Mouse (Mus musculus) limb, embryonic 15.5 days (tissue): ENCODE data around the gene Acer1. TPM values are rescaled to one million over a fixed set of nuclear protein-coding genes. Genes with fewer than 3 reads are reported as not detected.

Source experiments
- ATAC-seq: fragments of 200-750 bp; cut with Nextera tagmentation; 2 replicates; pipeline ENCODE4 v1.8.0; 2017; ENCODE audit warnings: low read depth, moderate TSS enrichment; ENCODE audit not compliant: insufficient number of reproducible peaks, low FRiP score, low TSS enrichment
- H3K27ac ChIP-seq: fragments of 300-500 bp; sonication (generic); 2 replicates; pipeline ENCODE4 v1.5.1; 2015; ENCODE audit warnings: moderate library complexity, mild to moderate bottlenecking, inconsistent platforms
- H3K27me3 ChIP-seq: fragments of 300-500 bp; sonication (generic); 2 replicates; pipeline ENCODE4 v1.6.1; 2015; ENCODE audit warnings: inconsistent platforms
- H3K36me3 ChIP-seq: fragments of 300-500 bp; sonication (generic); 2 replicates; pipeline ENCODE4 v1.6.1; 2015; ENCODE audit warnings: inconsistent platforms
- H3K4me1 ChIP-seq: fragments of 300-500 bp; sonication (generic); 2 replicates; pipeline ENCODE4 v1.6.1; 2015; ENCODE audit warnings: inconsistent platforms
- H3K4me2 ChIP-seq: fragments of 300-500 bp; sonication (generic); 2 replicates; pipeline ENCODE4 v1.6.1; 2015; ENCODE audit warnings: mild to moderate bottlenecking, inconsistent platforms
- H3K4me3 ChIP-seq: fragments of 300-500 bp; sonication (generic); 2 replicates; pipeline ENCODE4 v1.5.1; 2015; ENCODE audit warnings: mild to moderate bottlenecking, inconsistent platforms
- H3K9ac ChIP-seq: fragments of 300-500 bp; sonication (generic); 2 replicates; pipeline ENCODE4 v1.6.1; 2015; ENCODE audit warnings: inconsistent platforms
- H3K9me3 ChIP-seq: fragments of 300-500 bp; sonication (generic); 2 replicates; pipeline ENCODE4 v1.6.1; 2016; ENCODE audit warnings: inconsistent platforms
- WGBS: fragments of 180-500 bp; shearing (Covaris S2); methylation state at CpG from one replicate; pipeline ENCODE4 v1.1.7; 2015; 5-methylcytosine and 5-hydroxymethylcytosine counted together
- polyA plus RNA-seq: library from polyadenylated mRNA; unstranded; fragments of >200 nt; fragmentation: Nextera tagmentation; extraction: Ambion mirVana; gene quantifications from 2 replicates; pipeline ENCODE4 v1.2.1, GENCODE M21; 2015

Gene Acer1
- polyA plus RNA-seq, 1 experiment from 2014 or later: 20.5 TPM

- no peak overlapping the region for H3K27ac ChIP-seq
- WGBS: 86% methylated on average over 3 of the region's 3 CpGs
- no peak overlapping the region for H3K4me2 ChIP-seq
- H3K4me3 ChIP-seq: no peak overlapping the region
- no peaks in the 10 kb centered on the region for H3K27me3 ChIP-seq
- H3K9ac ChIP-seq: no peak overlapping the region
- H3K9me3 ChIP-seq: no peaks in the 10 kb centered on the region
- no peak for ATAC-seq
- no peaks in the 10 kb centered on the region for H3K36me3 ChIP-seq
- peaks cover 8% of the 10 kb centered on the region for H3K4me1 ChIP-seq
Measured at GRCm38 (mm10) chr17:56986105-56986805, 4.3 kb upstream of the Acer1 start.

DNA sequence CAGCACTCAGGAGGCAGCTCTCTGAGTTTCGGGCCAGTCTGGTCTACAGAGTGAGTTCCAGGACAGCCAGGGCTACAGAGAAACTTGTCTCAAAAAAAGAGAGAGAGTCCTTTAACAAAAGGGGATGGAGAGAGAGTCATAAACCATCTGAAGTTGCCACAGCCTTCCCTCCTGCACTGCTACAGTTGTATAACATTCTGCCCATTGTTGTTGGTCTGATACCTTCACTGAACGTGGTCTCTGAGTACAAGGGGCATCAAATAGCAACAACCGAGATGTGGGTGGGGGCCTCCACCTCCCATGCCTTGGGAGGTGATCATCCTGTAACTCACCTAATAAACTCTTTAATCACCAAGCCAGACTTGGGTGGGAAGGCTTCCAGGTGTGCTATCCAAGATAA lies 3.7 kb upstream of the Acer1 start:
- Histone ChIP-seq H3K9me3 (no peaks in the 10 kb centered on the region), H3K4me1 (peaks cover 2% of the 10 kb centered on the region), H3K27ac (no peak overlapping the region), H3K9ac (no peak overlapping the region), H3K4me2 (no peak overlapping the region), H3K36me3 (no peaks in the 10 kb centered on the region), H3K27me3 (no peaks in the 10 kb centered on the region), H3K4me3 (no peak overlapping the region)
- WGBS: 64% methylated on average over 3 of the region's 3 CpGs
- no peak for ATAC-seq

- no peak overlapping the region for H3K4me2 ChIP-seq
- H3K4me1 ChIP-seq: peaks cover 2% of the 10 kb centered on the region; the same call in 1 of the 2 replicates
- WGBS: 75% methylated on average over 9 of the region's 9 CpGs
- H3K27ac ChIP-seq: no peak overlapping the region
- no peaks in the 10 kb centered on the region for H3K27me3 ChIP-seq
- H3K9me3 ChIP-seq: no peaks in the 10 kb centered on the region
- ATAC-seq: no peak
- no peak overlapping the region for H3K4me3 ChIP-seq
- H3K9ac ChIP-seq: no peak overlapping the region
- H3K36me3 ChIP-seq: no peaks in the 10 kb centered on the region
Measured at GRCm38 (mm10) chr17:56984886-56985285, 3.0 kb upstream of the Acer1 start.

DNA sequence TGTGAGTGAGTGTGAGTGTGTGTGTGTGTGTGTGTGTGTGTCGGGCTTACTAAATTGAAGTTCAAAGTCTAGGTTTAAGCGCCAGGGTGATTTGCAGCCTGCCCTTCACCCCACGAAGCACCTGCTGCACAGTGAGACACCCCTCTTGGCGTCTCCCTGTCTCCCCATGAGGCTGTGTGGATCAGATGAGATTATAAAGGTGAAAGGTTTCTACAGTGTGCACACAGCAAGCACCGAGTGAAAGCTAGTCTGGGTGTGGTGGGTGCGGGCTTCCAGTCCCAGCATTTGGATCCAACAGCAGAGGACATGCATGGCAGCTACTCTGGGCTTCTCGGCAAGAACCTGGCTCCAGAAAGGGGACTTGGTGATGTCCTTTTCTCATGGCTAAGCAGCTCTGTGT lies 877 bp downstream of the Acer1 start:
- Histone ChIP-seq H3K4me1 (no peaks in the 10 kb centered on the region), H3K27ac (no peak overlapping the region), H3K4me3 (no peak overlapping the region), H3K36me3 (no peaks in the 10 kb centered on the region), H3K9ac (no peak overlapping the region), H3K4me2 (no peak overlapping the region), H3K9me3 (no peaks in the 10 kb centered on the region), H3K27me3 (no peaks in the 10 kb centered on the region)
- 55% methylated on average over 7 of the region's 7 CpGs for WGBS
- ATAC-seq: no peak

DNA sequence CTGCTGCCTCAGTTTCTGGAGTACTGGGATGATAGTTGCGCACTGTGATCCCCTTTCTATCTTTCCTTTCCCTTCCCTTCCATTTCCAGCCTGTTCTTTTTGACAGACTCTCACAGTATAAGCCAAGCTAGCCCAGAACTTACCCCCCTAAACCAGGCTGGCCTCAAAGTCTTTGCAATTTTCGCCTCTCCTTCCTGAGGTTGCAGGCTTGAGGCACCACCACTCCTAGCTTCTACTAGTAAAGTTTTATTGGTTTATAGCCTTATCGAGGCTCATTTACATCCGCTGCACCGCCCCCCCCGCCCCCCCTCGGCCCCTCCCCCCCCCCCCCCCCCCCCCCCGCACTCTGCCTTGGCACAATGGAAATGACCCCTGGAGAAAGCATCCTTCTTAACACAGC lies 2.4 kb downstream of the Acer1 start:
- 19% methylated on average over 5 of the region's 8 CpGs for whole genome bisulfite sequencing
- Histone ChIP-seq H3K9me3 (no peaks in the 10 kb centered on the region), H3K9ac (no peak overlapping the region), H3K36me3 (no peaks in the 10 kb centered on the region), H3K4me2 (no peak overlapping the region), H3K4me1 (no peaks in the 10 kb centered on the region; the same call in 1 of the 2 replicates), H3K27me3 (no peaks in the 10 kb centered on the region), H3K27ac (no peak overlapping the region), H3K4me3 (no peak overlapping the region)
- ATAC-seq: no peak

- H3K36me3 ChIP-seq: no peaks in the 10 kb centered on the region
- H3K4me2 ChIP-seq: no peak overlapping the region
- no peaks in the 10 kb centered on the region for H3K27me3 ChIP-seq
- no peaks in the 10 kb centered on the region; the same call in 1 of the 2 replicates for H3K4me1 ChIP-seq
- no peaks in the 10 kb centered on the region for H3K9me3 ChIP-seq
- no peak overlapping the region for H3K4me3 ChIP-seq
- no peak overlapping the region for H3K27ac ChIP-seq
- no peak overlapping the region for H3K9ac ChIP-seq
- no peak for ATAC-seq
- 66% methylated on average over 8 of the region's 8 CpGs for WGBS
Measured at GRCm38 (mm10) chr17:56976531-56977390, 5.2 kb downstream of the Acer1 start.

- no peaks in the 10 kb centered on the region; the same call in 1 of the 2 replicates for H3K4me1 ChIP-seq
- ATAC-seq: no peak
- H3K27me3 ChIP-seq: 0 out of 2 replicates have a peak, but pooled peaks cover 4% of the 10 kb centered on the region
- H3K27ac ChIP-seq: no peak overlapping the region
- 67% methylated on average over 3 of the region's 3 CpGs for WGBS
- no peak overlapping the region for H3K4me2 ChIP-seq
- H3K36me3 ChIP-seq: no peaks in the 10 kb centered on the region
- H3K9ac ChIP-seq: no peak overlapping the region
- no peaks in the 10 kb centered on the region for H3K9me3 ChIP-seq
- H3K4me3 ChIP-seq: no peak overlapping the region
Measured at GRCm38 (mm10) chr17:56975391-56975790, 6.5 kb downstream of the Acer1 start.

DNA sequence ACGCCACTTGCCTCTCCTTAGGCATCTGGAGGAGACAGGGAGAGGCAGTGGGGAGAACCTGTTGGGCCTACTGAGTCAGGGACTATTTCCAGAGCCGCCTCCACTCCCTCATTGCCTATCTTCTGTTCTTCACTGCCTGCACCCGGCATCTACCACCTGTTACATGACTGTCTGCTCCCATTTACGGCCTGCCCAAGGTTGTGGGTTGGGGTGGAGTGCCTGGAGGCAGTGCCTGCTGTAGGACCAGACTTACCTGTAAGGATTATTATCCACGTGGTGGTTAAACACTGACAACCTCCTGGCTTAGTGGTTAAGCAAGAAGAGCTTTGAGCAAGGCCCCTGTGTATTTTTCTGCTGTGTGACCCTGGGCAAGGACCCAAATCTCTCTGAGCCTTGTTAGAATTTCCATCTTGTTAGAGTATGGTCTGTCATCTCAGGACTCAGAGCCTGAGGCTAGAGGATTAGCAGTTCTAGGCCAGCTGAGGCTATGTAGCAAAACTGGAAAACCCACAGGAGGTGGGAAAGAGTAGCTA lies 7.2 kb downstream of the Acer1 start:
- Histone ChIP-seq H3K4me3 (no peak overlapping the region), H3K9ac (no peak overlapping the region), H3K4me1 (no peaks in the 10 kb centered on the region; the same call in 1 of the 2 replicates), H3K4me2 (no peak overlapping the region), H3K36me3 (no peaks in the 10 kb centered on the region), H3K27ac (no peak overlapping the region), H3K27me3 (0 out of 2 replicates have a peak, but pooled peaks cover 8% of the 10 kb centered on the region), H3K9me3 (no peaks in the 10 kb centered on the region)
- ATAC-seq: 0 out of 2 replicates have a peak, but pooled peaks have one; percentile 42
- 54% methylated on average over 5 of the region's 5 CpGs for WGBS

- H3K9ac ChIP-seq: no peak overlapping the region
- no peaks in the 10 kb centered on the region; the same call in 1 of the 2 replicates for H3K4me1 ChIP-seq
- no peak overlapping the region for H3K4me2 ChIP-seq
- H3K27ac ChIP-seq: no peak overlapping the region
- 0 out of 2 replicates have a peak, but pooled peaks cover 11% of the 10 kb centered on the region for H3K27me3 ChIP-seq
- H3K36me3 ChIP-seq: no peaks in the 10 kb centered on the region
- H3K4me3 ChIP-seq: no peak overlapping the region
- WGBS: 55% methylated on average over 13 of the region's 14 CpGs
- no peaks in the 10 kb centered on the region for H3K9me3 ChIP-seq
- no peak for ATAC-seq
Measured at GRCm38 (mm10) chr17:56973956-56974707, 7.8 kb downstream of the Acer1 start.

GRCm38 (mm10) chr17:56970081-56970480 lies 11.8 kb downstream of the Acer1 start:
- Histone ChIP-seq H3K27me3 (0 out of 2 replicates have a peak, but pooled peaks cover 11% of the 10 kb centered on the region), H3K4me2 (no peak overlapping the region), H3K9me3 (no peaks in the 10 kb centered on the region), H3K4me1 (no peaks in the 10 kb centered on the region; the same call in 1 of the 2 replicates), H3K27ac (no peak overlapping the region), H3K36me3 (no peaks in the 10 kb centered on the region), H3K4me3 (no peak overlapping the region), H3K9ac (no peak overlapping the region)
- WGBS: 66% methylated on average over 5 of the region's 5 CpGs
- ATAC-seq: no peak

- 0 out of 2 replicates have a peak, but pooled peaks cover 11% of the 10 kb centered on the region for H3K27me3 ChIP-seq
- no peak overlapping the region for H3K4me2 ChIP-seq
- H3K4me1 ChIP-seq: no peaks in the 10 kb centered on the region
- no peaks in the 10 kb centered on the region for H3K36me3 ChIP-seq
- H3K9ac ChIP-seq: no peak overlapping the region
- H3K4me3 ChIP-seq: no peak overlapping the region
- no peak overlapping the region for H3K27ac ChIP-seq
- ATAC-seq: no peak
- no peaks in the 10 kb centered on the region for H3K9me3 ChIP-seq
- 54% methylated on average over 3 of the region's 3 CpGs for WGBS
Measured at GRCm38 (mm10) chr17:56969321-56969720, 12.6 kb downstream of the Acer1 start.
